8 mouse cellular contexts compared by ENCODE assay signal in the genomic region with DNA sequence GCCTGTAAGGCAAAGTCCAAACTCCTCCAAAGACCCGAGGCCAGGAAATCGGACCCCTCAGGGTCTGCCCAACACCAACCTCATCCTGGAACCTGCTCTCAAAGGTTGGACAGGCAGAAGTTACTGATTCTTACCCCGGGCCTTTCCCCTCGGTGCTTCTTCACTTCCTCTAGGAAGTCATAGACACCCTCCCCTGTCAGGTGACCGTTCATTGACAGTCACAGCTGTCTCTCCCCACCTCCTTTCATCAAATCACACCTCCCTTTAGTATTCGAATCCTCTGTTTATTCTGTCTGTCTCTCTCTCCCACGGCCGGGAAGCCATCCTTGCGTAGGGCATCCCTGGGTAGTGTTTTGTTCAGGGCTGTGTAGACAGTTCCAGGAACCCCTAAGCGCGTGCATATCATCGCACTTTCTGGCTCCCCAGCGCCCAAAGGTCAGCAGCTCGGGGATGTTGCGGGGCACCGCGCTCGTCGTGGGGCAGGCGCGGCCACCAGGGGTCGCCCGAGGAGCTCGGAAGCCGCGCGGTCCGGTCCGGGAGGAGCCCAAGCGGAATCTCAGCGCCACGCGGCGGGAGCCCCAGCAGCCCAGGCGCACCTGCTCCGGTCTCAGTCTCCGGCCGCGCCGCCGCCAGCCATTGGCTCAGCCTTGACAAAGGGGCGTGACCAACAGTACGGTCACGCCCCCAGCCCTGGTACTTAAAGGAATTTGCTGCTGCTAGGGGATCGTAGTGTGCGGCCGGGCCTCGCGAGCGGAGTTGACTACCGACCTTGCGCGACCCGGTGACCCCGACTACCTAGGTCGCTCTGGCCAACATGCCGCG. TPM values are rescaled to one million over a fixed set of nuclear protein-coding genes. Genes with fewer than 3 reads are reported as not detected.
DNase-seq lines count a peak whose midpoint lies in the region; ATAC-seq lines count a peak whose summit lies in the region.

A gene (plus strand): TSS at position 720 of the 822 bp plus-strand sequence.

- H3K4me2 ChIP-seq in hindbrain, embryonic 11.5 days (replicated peaks; ENCODE audit: low read depth, low read length), result peak within 1 kb of the TSS; percentile 72

- no peaks in the 10 kb centered on the region for H3K36me3 ChIP-seq in hindbrain, embryonic 11.5 days (ENCODE audit: control insufficient read depth, insufficient read depth, low read length)

- H3K4me1 ChIP-seq in hindbrain, embryonic 11.5 days (replicated peaks; ENCODE audit: control insufficient read depth, insufficient read depth, low read length), result peaks cover 16% of the 10 kb centered on the region

- ATAC-seq in hindbrain, embryonic 11.5 days (ENCODE audit: low FRiP score), result peak; percentile 95

- H3K27ac ChIP-seq in hindbrain, embryonic 11.5 days (ENCODE audit: low read depth, low read length), result no peak within 1 kb of the TSS; the same call in 1 of the 2 replicates

- whole genome bisulfite sequencing in hindbrain, embryonic 11.5 days, result 2% methylated on average over 57 of the region's 58 CpGs

- peak within 1 kb of the TSS; percentile 40; the same call in 1 of the 2 replicates for H3K9ac ChIP-seq in hindbrain, embryonic 11.5 days (ENCODE audit: low read depth, low read length)

- H3K27me3 ChIP-seq in hindbrain, embryonic 11.5 days (ENCODE audit: control insufficient read depth, insufficient read depth, low read length), result peaks cover 42% of the 10 kb centered on the region

- peak within 1 kb of the TSS; percentile 43 for H3K4me3 ChIP-seq in hindbrain, embryonic 11.5 days (ENCODE audit: low read depth, low read length)

- DNase-seq in Muller cell, postnatal 12 days (ENCODE audit: inconsistent ontology term), result peak; percentile 97
- peak; percentile 90 for DNase-seq in cerebellum, adult 9-11 months
- peak; percentile 46 to 75 for DNase-seq in frontal cortex, adult 2 months (ENCODE audit: extremely low spot score in 1 of 2, low spot score in 1 of 2)
- DNase-seq in hindbrain, embryonic 11.5 days (ENCODE audit: low spot score), result peak; percentile 96
- DNase-seq in layer of hippocampus, postnatal 10 days (ENCODE audit: low spot score in 2 of 2), result peak; percentile 75 to 87
- peak; percentile 97 for DNase-seq in lung, postnatal 10 days
- DNase-seq in retina, adult 2 months (ENCODE audit: low read depth, low spot score), result peak; percentile 63
- DNase-seq in thymus, postnatal 36 days, result peak; percentile 87 to 92

- H3K9me3 ChIP-seq in hindbrain, embryonic 11.5 days (ENCODE audit: control insufficient read depth, low read length), result no peaks in the 10 kb centered on the region

RNA-seq across cellular contexts. Expression of the gene that starts here (rescaled TPM):
- polyA plus RNA-seq in frontal cortex, adult 2 months (2012; rRNA removed), result 2.3 and 3.0 TPM in 2 replicates
- polyA plus RNA-seq in hindbrain, embryonic 11.5 days (2014; fragmentation: Nextera tagmentation; extraction: Ambion mirVana), result 27.6 and 29.5 TPM in 2 replicates
- 1 to 10 TPM; 1.5 to 1.7 TPM for total RNA-seq in layer of hippocampus, postnatal 10 days (2021)
